Mouse (Mus musculus) kidney, adult 2 months (tissue): Measurements from ENCODE around the gene Sox13.

Experiments
- CTCF ChIP-seq: fragments of 200-500 bp; conservative IDR thresholded peaks from 2 replicates; pipeline ENCODE4 v1.5.1; 2011; ENCODE audit warnings: low read depth, mild to moderate bottlenecking, control low read depth, low read length, moderate library complexity, mixed read lengths; ENCODE audit not compliant: insufficient read depth, insufficient read length
- POLR2A ChIP-seq: fragments of 200-500 bp; IDR thresholded peaks from one replicate; pipeline ENCODE4 v1.6.1; 2011; ENCODE audit warnings: low read depth, low read length, control low read depth

GRCm38 (mm10) chr1:133364022-133364630, 60.1 kb downstream of the Sox13 start:
- TF ChIP-seq CTCF = no peak
- no peak for TF ChIP-seq POLR2A
